Mouse (Mus musculus): ENCODE results near the gene Pdcd2l.

DNA sequence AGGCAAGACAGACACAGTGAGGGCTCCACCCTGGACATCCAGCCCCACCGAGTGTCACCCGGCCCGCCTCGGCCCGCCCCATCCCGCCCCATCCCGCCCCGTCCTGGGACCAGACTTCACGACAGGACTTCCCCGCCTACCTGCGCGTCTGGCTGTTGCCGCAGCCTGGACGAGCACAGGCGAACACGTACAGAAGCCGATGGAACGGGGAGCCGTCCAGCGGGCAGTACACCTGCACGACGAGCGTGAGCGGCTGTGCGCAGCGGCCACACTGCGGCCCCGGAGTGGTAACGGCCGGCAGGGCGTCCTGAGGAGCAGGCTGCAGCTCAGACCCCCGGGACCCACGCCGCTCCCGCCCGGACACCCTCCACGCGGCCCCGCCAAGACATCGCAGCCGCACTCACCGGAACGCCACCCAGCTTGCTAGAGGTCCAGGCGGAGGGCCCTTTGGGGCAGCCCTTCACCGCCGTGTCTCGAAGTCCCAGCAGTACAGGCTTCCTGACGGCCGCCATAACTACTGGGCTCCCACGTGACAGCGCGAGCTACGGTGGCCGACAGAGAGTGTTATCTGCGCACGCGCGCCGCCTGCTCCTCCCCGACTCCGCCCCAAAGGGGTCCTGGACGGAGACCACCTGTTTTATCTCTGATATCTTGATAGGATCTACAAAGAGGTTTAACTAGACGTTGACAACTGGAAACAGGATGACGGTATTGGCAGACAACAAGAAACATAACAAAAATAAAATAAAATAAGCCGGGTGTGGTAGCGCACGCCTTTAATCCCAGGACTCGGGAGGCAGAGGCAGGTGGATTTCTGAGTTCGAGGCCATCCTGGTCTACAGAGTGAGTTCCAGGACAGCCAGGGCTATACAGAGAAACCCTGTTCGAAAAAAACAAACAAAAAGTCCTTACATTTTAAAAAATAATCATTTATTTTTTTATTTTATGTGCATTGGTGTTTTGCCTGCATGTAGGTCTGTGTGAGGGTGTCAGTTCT, at the start of gene Pdcd2l:
- TF ChIP-seq MAFK (IDR thresholded peaks at IDR 0.05; ENCODE audit: insufficient replicate concordance, low read length) (no peak), CTCF (conservative IDR thresholded peaks at IDR 0.05 in 1 of 2, IDR thresholded peaks at IDR 0.05 in 1 of 2; ENCODE audit: low read depth in 2 of 2, low read length in 2 of 2) (no peak), POLR2A (IDR thresholded peaks at IDR 0.05; ENCODE audit: low read depth, low read length) (peak; percentile 79), UBTF (IDR thresholded peaks at IDR 0.05; ENCODE audit: low read depth, low read length) (no peak), MAX (IDR thresholded peaks at IDR 0.05; ENCODE audit: low read length) (peak; percentile 95), ETS1 (conservative IDR thresholded peaks at IDR 0.05; ENCODE audit: low read depth, low read length) (no peak), HCFC1 (IDR thresholded peaks at IDR 0.05; ENCODE audit: low read depth, low read length) (peak; percentile 88), MAZ (IDR thresholded peaks at IDR 0.05; ENCODE audit: low read depth, low read length) (no peak), ZC3H11A (IDR thresholded peaks at IDR 0.05; ENCODE audit: low read depth, low read length) (no peak), CHD2 (IDR thresholded peaks at IDR 0.05; ENCODE audit: low read length) (no peak), GABPA (IDR thresholded peaks at IDR 0.05; ENCODE audit: insufficient replicate concordance, low read depth, low read length) (peak; percentile 6; the same call in 1 of the 2 replicates)

All from CH12.LX (cell line).